Mouse (Mus musculus) kidney, embryonic 15.5 days (tissue): ENCODE results near the gene Cxcl5. TPM values are rescaled to one million over a fixed set of nuclear protein-coding genes. Genes with fewer than 3 reads are reported as not detected.
"Not testable (repeated sequence)": the region's sequence is repeated elsewhere in the genome, so short reads cannot be mapped to it uniquely, and the experiment has no call there.

ENCODE experiments used
- ATAC-seq: fragments of 200-750 bp; cut with Nextera tagmentation; replicated peaks from 2 replicates; pipeline ENCODE4 v1.8.0; 2017; ENCODE audit warnings: moderate TSS enrichment; ENCODE audit not compliant: low FRiP score
- H3K27ac ChIP-seq: fragments of 300-500 bp; sonication (generic); 2 replicates; pipeline ENCODE4 v1.5.1; 2015; ENCODE audit warnings: mild to moderate bottlenecking, inconsistent platforms
- H3K27me3 ChIP-seq: fragments of 300-500 bp; sonication (generic); 2 replicates; pipeline ENCODE4 v1.6.1; 2015; ENCODE audit warnings: inconsistent platforms
- H3K36me3 ChIP-seq: fragments of 300-500 bp; sonication (generic); 2 replicates; pipeline ENCODE4 v1.6.1; 2015; ENCODE audit warnings: inconsistent platforms
- H3K4me1 ChIP-seq: fragments of 300-500 bp; sonication (generic); 2 replicates; pipeline ENCODE4 v1.6.1; 2015; ENCODE audit warnings: inconsistent platforms
- H3K4me2 ChIP-seq: fragments of 300-500 bp; sonication (generic); 2 replicates; pipeline ENCODE4 v1.6.1; 2015; ENCODE audit warnings: moderate library complexity, mild to moderate bottlenecking, inconsistent platforms
- H3K4me3 ChIP-seq: fragments of 300-500 bp; sonication (generic); replicated peaks from 2 replicates; pipeline ENCODE4 v1.5.1; 2015; ENCODE audit warnings: mild to moderate bottlenecking, inconsistent platforms
- H3K9ac ChIP-seq: fragments of 300-500 bp; sonication (generic); 2 replicates; pipeline ENCODE4 v1.6.1; 2015; ENCODE audit warnings: mild to moderate bottlenecking, inconsistent platforms
- H3K9me3 ChIP-seq: fragments of 300-500 bp; sonication (generic); replicated peaks from 2 replicates; pipeline ENCODE4 v1.6.1; 2016; ENCODE audit warnings: inconsistent platforms
- WGBS: fragments of 180-500 bp; shearing (Covaris S2); methylation state at CpG from one replicate; pipeline ENCODE4 v1.1.7; 2015; ENCODE audit warnings: mixed read lengths; 5-methylcytosine and 5-hydroxymethylcytosine counted together
- microRNA-seq: library from miRNA; unstranded; fragments of <30 nt; microRNA quantifications from one replicate; pipeline ENCODE4, GENCODE M21; 2016
- polyA plus RNA-seq: library from polyadenylated mRNA; unstranded; fragments of >200 nt; fragmentation: Nextera tagmentation; extraction: Ambion mirVana; gene quantifications from 2 replicates; pipeline ENCODE4 v1.2.1, GENCODE M21; 2015

Cxcl5 gene
- polyA plus RNA-seq, 1 experiment from 2014 or later = not detected

DNA sequence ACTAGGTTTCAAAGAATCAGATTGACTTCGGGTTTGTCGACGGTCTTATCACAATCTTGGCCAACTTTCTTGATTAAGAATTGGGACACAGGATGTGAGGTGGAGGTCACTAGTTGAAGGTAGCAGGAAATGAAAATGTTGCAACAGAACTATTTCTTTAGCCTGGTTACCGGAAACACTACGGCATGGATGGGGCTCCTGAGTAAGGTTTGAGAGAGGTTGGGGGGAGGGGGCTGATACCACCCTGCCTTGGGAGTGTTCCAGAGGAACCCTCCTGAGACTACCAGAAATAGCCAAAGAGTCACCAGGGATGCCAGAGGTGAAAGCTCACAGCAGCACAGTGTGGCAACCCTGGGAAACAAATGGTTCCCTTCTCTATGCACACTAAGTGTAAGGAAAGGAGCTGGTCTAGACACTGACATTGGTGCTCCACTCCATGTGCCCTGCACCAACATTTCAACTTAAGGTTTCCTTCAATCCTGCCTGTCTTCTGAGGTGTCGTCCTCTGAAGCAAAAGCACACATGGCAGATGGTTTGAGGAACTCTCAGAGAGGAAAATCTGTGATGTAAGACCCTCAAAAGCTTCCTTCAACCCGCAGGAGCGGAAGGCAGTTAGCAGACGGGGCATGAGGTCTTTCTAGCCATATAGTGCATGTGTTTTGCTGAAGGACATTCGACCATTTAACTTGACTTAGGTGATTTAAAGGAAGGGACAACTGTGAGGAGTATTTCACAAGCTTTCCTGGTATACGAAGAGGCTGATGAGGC is 30.3 kb downstream of the Cxcl5 start:
- Histone ChIP-seq H3K36me3 (no peaks in the 10 kb centered on the region), H3K4me2 (peak overlapping the region; percentile 41), H3K27ac (peak overlapping the region; percentile 72), H3K9ac (no peak overlapping the region), H3K4me1 (peaks cover 24% of the 10 kb centered on the region), H3K9me3 (no peaks in the 10 kb centered on the region), H3K4me3 (0 out of 2 replicates have a peak overlapping the region, but pooled peaks have one; percentile 9), H3K27me3 (no peaks in the 10 kb centered on the region)
- no peak; the same call in 1 of the 2 replicates for ATAC-seq
- 40% methylated on average over 11 of the region's 11 CpGs for WGBS

DNA sequence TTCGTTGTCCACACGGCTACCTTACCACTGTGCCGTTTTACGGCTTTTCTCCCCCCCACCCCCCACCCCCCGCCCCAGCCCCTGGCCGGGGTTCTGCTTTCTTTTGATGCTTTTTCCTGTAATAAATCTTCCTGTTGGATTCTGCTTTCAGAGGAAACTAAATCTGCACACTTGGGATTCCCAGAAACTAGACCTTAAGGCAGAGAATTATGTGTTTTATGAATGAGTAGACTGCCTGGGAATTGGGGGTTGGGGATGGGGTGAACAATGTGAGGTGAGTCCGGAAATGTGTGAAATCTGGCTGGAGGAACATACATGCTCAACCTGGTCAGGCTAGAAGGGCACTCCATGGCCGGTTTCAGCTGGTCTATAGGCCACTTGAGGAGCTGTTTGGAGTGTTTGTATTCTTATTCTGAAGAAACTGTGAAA is 30.9 kb downstream of the Cxcl5 start:
- no peaks in the 10 kb centered on the region for H3K9me3 ChIP-seq

DNA sequence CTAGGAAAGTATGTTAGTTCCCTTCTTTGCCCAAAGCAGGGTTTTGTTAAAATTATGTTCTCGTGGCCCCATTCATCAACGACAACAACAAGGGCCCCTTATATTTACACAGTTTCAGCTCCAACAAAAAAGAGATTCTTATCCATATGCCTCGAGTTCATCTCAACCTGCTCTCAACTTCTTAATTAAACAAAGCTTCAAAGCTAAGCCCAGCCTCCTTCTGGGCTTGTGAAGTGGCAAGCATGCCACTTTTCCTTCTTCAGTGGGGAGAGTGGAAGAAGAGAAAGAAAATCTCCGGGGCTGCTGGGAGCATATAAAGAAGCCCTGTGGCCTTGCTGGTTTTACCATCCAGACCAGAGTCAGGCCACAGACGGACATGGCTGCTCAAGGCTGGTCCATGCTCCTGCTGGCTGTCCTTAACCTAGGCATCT is 35.0 kb downstream of the Cxcl5 start, which contains the start of gene Cxcl15:
Gene Cxcl15, plus strand, starts transcription at position 340 of the 431 bp plus-strand sequence.
- Histone ChIP-seq H3K27ac (no peak within 1 kb of the TSS), H3K4me2 (no peak within 1 kb of the TSS)

More for the DNA sequence above, 30.9 kb downstream of the Cxcl5 start:
- Histone ChIP-seq H3K27me3 (no peaks in the 10 kb centered on the region), H3K36me3 (no peaks in the 10 kb centered on the region), H3K27ac (peak overlapping the region; percentile 72), H3K4me3 (0 out of 2 replicates have a peak overlapping the region, but pooled peaks have one; percentile 9), H3K9ac (no peak overlapping the region), H3K4me1 (peaks cover 24% of the 10 kb centered on the region), H3K4me2 (peak overlapping the region; percentile 41)
- 14% methylated on average over 8 of the region's 8 CpGs for WGBS
- ATAC-seq = peak; percentile 78

DNA sequence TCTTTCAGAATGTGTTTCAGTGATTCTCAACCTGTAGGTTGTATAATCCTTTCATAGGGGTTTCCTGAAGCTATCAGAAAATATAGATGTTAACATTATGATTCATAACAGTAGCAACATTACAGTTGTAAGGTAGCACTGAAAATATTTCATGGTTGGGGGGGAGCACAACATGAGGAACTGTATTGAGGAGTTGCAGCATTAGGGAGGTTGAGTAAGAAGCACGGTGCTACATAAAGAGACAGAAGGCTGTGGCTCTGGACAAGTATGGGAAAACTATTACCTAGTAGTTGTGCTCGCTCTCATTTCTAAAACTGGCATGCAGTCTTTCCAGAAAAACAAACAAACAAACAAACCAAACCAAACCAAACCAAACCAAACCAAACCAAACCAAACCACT is 36.2 kb downstream of the Cxcl5 start:
- not testable (repeated sequence) for H3K4me3 ChIP-seq, H3K27me3 ChIP-seq, H3K4me2 ChIP-seq, H3K27ac ChIP-seq, ATAC-seq, H3K9me3 ChIP-seq, H3K4me1 ChIP-seq, H3K9ac ChIP-seq, H3K36me3 ChIP-seq
- 88% methylated on average over 2 of the region's 2 CpGs for WGBS

More for the DNA sequence above, 35.0 kb downstream of the Cxcl5 start, which contains the start of gene Cxcl15:
- Histone ChIP-seq H3K27me3 (no peaks in the 10 kb centered on the region), H3K9me3 (no peaks in the 10 kb centered on the region), H3K4me3 (no peak within 1 kb of the TSS), H3K9ac (no peak within 1 kb of the TSS), H3K4me1 (peaks cover 13% of the 10 kb centered on the region), H3K36me3 (no peaks in the 10 kb centered on the region)
- ATAC-seq = no peak
- WGBS = 68% methylated on average over 5 of the region's 5 CpGs

DNA sequence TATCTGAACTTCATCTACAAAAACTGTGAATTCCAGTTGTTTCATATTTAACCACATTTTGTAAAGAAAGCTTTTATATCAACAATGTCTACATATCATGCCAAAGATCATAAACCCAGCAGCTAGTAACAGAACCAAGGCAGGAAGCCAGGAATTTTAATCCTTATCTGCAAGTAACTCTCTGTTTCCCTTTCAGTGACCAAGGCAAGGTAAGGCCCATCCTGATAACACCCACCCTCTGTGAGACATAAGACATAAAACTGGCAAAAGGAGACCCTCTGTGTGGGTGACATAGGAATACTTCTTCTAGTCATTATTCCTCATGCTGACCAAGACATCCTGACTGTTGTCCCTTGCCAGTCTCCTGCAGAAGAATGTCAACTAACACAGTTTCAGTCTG is 45.4 kb downstream of the Cxcl5 start:
- Histone ChIP-seq H3K36me3 (no peaks in the 10 kb centered on the region), H3K4me1 (no peaks in the 10 kb centered on the region), H3K27me3 (no peaks in the 10 kb centered on the region), H3K4me2 (no peak overlapping the region), H3K4me3 (no peak overlapping the region), H3K9me3 (no peaks in the 10 kb centered on the region), H3K27ac (no peak overlapping the region), H3K9ac (no peak overlapping the region)
- ATAC-seq = no peak

DNA sequence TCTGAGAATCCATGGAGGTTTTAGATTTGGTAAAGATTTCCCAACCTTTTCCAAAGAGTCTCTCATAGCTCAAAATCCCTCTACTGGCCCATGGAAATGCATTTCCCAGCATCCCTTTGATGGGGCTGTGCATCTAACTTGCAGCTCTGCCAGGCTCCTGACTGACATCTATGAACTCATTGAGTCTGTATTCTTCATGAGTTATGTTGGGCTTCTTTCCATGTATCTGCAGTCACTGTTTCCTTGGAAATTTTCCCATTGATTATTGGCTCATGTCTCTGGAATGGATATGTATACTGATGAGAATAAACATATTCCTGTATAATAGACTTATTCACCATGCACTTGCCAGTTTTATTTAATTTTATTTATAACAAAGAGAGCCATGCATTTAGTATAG is 46.9 kb downstream of the Cxcl5 start:
- no peaks in the 10 kb centered on the region for H3K27me3 ChIP-seq
- no peaks in the 10 kb centered on the region for H3K36me3 ChIP-seq
- H3K27ac ChIP-seq = no peak overlapping the region
- H3K9me3 ChIP-seq = no peaks in the 10 kb centered on the region
- no peak for ATAC-seq
- no peak overlapping the region for H3K9ac ChIP-seq
- no peak overlapping the region for H3K4me2 ChIP-seq
- no peaks in the 10 kb centered on the region for H3K4me1 ChIP-seq
- H3K4me3 ChIP-seq = no peak overlapping the region

DNA sequence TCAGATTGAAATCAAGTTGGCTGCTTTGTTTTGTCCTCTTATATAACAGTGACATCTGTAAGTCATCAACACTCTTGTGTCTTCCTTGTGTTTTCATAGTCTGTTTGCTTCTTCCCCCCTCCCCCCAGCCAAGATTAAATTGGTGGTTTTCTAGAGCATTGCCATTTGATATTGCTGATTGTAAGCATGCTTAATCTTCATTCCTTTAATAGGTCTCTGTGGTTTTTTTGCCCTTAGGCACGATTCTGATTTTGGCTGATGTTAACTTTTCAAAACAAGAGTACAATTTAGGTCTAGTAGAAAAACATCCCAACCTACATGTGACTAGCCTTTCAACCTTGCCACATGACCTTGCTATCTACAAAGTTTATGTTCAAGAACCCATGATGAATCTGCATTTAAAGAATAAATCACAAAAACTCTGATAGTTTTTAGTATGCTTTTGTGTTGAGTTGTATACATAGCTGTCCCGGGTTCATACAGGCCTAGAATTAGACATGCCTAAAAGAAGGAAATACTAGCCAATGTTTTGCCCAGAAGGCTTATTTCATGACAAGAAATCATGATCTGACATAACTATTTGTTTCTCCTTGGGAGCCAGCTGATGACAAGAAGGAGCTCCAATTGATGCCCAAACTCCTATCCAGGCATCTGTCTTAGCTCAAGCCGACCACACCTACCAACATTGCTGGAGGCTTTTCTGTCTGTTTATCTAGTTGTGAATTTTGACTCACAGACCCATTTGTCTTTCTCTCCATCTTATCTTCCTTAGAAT is 48.2 kb downstream of the Cxcl5 start:
- ATAC-seq = no peak
- 62% methylated on average over 3 of the region's 3 CpGs for WGBS
- no peaks in the 10 kb centered on the region for H3K36me3 ChIP-seq
- no peak overlapping the region for H3K27ac ChIP-seq
- H3K27me3 ChIP-seq = no peaks in the 10 kb centered on the region
- H3K4me2 ChIP-seq = no peak overlapping the region
- H3K4me1 ChIP-seq = no peaks in the 10 kb centered on the region
- no peak overlapping the region for H3K9ac ChIP-seq
- H3K9me3 ChIP-seq = no peaks in the 10 kb centered on the region
- H3K4me3 ChIP-seq = no peak overlapping the region

Small RNAs within 50 kb of the gene (microRNA-seq; reads per million reads assigned to microRNA genes)
- not detected for gene Gm24322

Other genes starting within 250 kb of the Cxcl5 start
- 7.8 and 8.0 TPM in 2 replicates for gene Afm, start 240.4 kb upstream of the Cxcl5 start, polyA plus RNA-seq
- 0.09 and 0.14 TPM in 2 replicates for gene 5830473C10Rik, start 198.3 kb upstream of the Cxcl5 start, polyA plus RNA-seq
- gene Rassf6, start 118.7 kb upstream of the Cxcl5 start, polyA plus RNA-seq = 10.9 and 12.1 TPM in 2 replicates
- 1.8 and 3.0 TPM in 2 replicates for gene Ppbp, start 9.2 kb downstream of the Cxcl5 start, polyA plus RNA-seq
- gene Pf4, start 13.1 kb downstream of the Cxcl5 start, polyA plus RNA-seq = 37.4 and 38.0 TPM in 2 replicates
- not detected in 2 replicates for gene Cxcl3, start 26.7 kb downstream of the Cxcl5 start, polyA plus RNA-seq
- 0.06 and 0.08 TPM in 2 replicates for gene Cxcl15, start 35.2 kb downstream of the Cxcl5 start, polyA plus RNA-seq
- gene Cxcl1, start 131.9 kb downstream of the Cxcl5 start, polyA plus RNA-seq = 0.65 and 0.77 TPM in 2 replicates
- not detected in 2 replicates for gene Cxcl2, start 144.5 kb downstream of the Cxcl5 start, polyA plus RNA-seq
- gene Mthfd2l, start 171.8 kb downstream of the Cxcl5 start, polyA plus RNA-seq = 47.1 and 61.2 TPM in 2 replicates